Mouse (Mus musculus) inflammation-experienced regulatory T-cells, adult 16 weeks (primary cell): ENCODE results near the gene Rtcb. TPM values are rescaled to one million over a fixed set of nuclear protein-coding genes. Genes with fewer than 3 reads are reported as not detected.

ENCODE experiments used
- polyA plus RNA-seq: library from polyadenylated mRNA; unstranded; fragments of 100-300 nt; shearing (Covaris generic); gene quantifications from one replicate; pipeline ENCODE4 v1.2.1, GENCODE M21; 2017

Rtcb gene
- 163 TPM for polyA plus RNA-seq

DNA sequence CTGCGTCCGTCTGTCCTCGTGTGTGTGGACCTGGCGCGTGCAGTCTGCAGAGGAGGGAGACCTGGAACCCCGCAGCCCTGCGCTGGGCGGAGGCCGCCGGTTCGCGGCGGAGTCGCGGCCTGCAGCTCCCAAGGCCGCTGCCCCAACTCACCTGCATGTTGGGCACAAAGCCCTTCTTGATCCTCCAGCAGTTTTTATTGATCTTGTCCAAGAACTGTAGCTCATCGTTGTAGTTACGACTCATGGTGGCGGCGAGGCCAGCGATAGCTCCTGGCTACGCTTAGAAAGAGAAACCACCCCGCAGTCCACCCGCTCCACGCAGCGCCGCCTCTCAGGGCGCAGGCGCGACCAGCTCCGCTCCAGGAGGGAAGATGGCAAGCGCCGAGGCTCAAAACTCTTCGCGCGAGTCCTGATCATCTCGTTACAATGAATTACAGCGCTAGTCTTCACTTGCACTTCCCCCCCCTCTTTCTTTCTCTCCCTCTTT is at the start of gene Rtcb:
Gene Rtcb (minus strand): TSS at position 360 of the 487 bp plus-strand sequence.

GRCm38 (mm10) chr10:85927676-85928445 is 29.8 kb downstream of the Rtcb start, which contains the start of gene Ascl4:
Gene Ascl4, plus strand, starts transcription at chr10:85927681.

GRCm38 (mm10) chr10:85916498-85917309 is 40.9 kb downstream of the Rtcb start, which contains the start of gene Prdm4:
Gene Prdm4, minus strand, starts transcription at chr10:85917142.

Other genes with a start within 250 kb of the Rtcb start
- gene Pwp1, start 128.3 kb downstream of the Rtcb start, polyA plus RNA-seq: 60.0 TPM
- gene Prdm4, start 40.7 kb downstream of the Rtcb start, polyA plus RNA-seq: 6.5 TPM
- gene Ascl4, start 30.1 kb downstream of the Rtcb start, polyA plus RNA-seq: not detected
- gene Bpifc, start 54.1 kb upstream of the Rtcb start, polyA plus RNA-seq: not detected
- 71.4 TPM for gene Fbxo7, start 64.1 kb upstream of the Rtcb start, polyA plus RNA-seq